Mouse (Mus musculus) macrophage (primary cell): ENCODE measurements around the gene Cdc37l1. TPM values are rescaled to one million over a fixed set of nuclear protein-coding genes. Genes with fewer than 3 reads are reported as not detected.
A peak's percentile ranks its signal among the peaks of the same experiment; 100 is the strongest.

Source experiments
- H3K27ac ChIP-seq: fragments of 350-480 bp; formaldehyde crosslinking; 2 replicates; pipeline ENCODE4 v1.9.0; 2021
- H3K36me3 ChIP-seq: fragments of 350-480 bp; formaldehyde crosslinking; 2 replicates; pipeline ENCODE4 v1.9.0; 2021; ENCODE audit errors: inconsistent target
- H3K4me3 ChIP-seq: fragments of 350-480 bp; formaldehyde crosslinking; 2 replicates; pipeline ENCODE4 v1.9.0; 2021; ENCODE audit errors: inconsistent target
- H3K79me2 ChIP-seq: fragments of 350-480 bp; formaldehyde crosslinking; 2 replicates; pipeline ENCODE4 v1.9.0; 2021; ENCODE audit errors: inconsistent target
- WGBS: methylation state at CpG from one replicate; pipeline ENCODE4 v1.1.7; 2026; ENCODE audit warnings: inconsistent platforms; ENCODE audit not compliant: missing documents; 5-methylcytosine and 5-hydroxymethylcytosine counted together
- polyA plus RNA-seq: library from polyadenylated mRNA; stranded (reverse); fragments of 250-400 nt; gene quantifications from 3 replicates; pipeline ENCODE4 v1.2.4, GENCODE M21; 2018; ENCODE audit warnings: inconsistent platforms

Gene Cdc37l1
- polyA plus RNA-seq, 1 experiment from 2014 or later, result 15.5 TPM

DNA sequence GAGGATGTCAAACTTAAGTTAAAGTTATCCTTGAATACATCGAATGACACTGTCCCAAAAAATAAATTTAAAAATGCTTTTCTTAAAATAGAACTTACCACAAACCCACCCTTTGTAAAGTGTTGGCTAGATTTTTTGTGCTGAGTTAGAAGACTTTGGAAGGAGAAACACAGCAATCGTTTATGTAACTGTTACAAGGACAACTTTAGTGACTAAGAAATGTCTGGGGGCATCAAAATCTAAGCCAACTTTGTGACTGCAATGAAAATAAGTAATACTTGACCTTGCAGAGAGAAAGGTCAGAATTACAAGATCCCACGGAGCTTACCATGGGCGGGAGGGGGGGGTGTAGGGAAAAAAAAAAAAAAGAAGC, 56.8 kb downstream of the Cdc37l1 start:
- peak overlapping the region; percentile 47 for H3K4me3 ChIP-seq
- H3K79me2 ChIP-seq, result peaks cover 8% of the 10 kb centered on the region; the same call in 1 of the 2 replicates
- H3K36me3 ChIP-seq, result no peaks in the 10 kb centered on the region
- 2% methylated on average over 4 of the region's 4 CpGs for WGBS
- no peak overlapping the region for H3K27ac ChIP-seq

GRCm38 (mm10) chr19:29047334-29048170, 57.4 kb downstream of the Cdc37l1 start, which contains the start of gene Ak3:
Gene Ak3, minus strand, starts transcription at chr19:29047961.
- H3K79me2 ChIP-seq, result peaks cover 8% of the 10 kb centered on the region; the same call in 1 of the 2 replicates
- no peaks in the 10 kb centered on the region for H3K36me3 ChIP-seq
- H3K4me3 ChIP-seq, result peak within 1 kb of the TSS; percentile 50
- WGBS, result 1% methylated on average over 68 of the region's 68 CpGs
- no peak within 1 kb of the TSS for H3K27ac ChIP-seq

DNA sequence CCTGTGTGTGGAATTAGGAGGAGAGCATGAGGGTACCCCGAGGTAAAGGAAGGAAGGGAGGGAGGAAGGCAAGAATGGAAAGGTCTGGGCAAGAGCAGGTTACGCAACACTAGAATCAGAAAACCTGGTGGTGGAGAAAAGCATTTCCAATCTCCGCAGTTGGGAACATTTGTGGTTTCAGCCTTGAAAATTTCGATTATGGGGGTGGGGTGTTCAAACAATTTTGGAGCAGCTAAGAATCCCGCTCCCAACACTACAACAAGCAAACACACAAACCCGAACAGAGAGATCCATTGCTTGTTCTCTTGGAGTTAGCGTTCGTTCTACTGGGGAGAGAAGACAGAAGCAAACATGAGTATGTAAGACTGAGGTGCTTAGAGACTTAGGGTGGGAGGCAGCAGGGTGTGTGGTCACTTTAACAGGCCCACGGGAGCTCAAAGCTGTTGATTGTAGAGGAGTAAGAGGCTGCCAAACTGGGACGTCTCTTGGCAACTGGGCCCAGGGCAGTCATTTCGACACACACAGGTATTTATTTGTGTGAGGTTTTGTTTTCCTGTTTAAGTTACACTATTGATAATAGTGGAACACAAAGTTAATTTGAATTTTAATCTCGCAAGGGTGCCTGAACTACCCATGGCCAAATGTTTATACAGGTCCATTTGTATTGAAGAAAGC, 59.4 kb downstream of the Cdc37l1 start:
- WGBS, result 67% methylated on average over 12 of the region's 12 CpGs

DNA sequence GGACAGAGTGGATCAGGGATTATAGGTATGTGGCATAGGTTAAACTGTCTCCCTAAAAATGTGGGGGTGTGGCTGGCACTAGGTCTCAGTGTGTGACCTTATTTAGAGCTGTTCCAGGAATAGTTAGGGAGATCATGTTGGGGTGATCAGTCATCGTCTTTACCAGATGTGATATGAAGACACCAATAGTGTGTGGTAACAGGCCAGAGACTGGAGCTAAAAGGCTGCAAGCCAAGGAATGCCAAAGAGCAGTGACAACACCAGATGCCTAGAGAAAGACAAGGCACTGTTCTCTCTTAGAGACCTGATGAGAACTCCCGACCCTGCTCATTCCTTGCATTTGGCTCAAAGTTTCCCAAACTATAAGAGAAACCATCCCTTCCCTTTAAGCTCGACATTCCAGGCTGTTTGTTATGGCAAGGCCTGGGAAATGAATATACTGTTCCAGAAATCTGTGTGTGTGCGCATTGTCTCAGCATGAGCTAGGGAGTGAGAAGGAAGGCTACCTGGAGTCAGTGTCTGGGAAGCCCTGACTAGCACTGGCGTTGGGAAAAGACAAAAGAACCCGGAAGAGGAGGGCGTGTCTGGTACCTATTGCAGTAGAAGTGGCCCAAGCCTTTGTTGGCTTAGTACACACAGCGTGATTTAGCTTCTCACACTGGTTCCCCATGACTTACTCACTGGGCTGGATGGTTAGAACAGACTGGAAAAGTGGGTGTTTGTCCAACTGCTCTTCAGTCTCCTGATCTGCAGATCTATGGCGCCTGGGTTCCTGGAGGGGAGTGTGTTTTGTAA, 60.2 kb downstream of the Cdc37l1 start:
- Histone ChIP-seq H3K4me3 (no peak overlapping the region), H3K36me3 (no peaks in the 10 kb centered on the region), H3K79me2 (peaks cover 8% of the 10 kb centered on the region; the same call in 1 of the 2 replicates), H3K27ac (no peak overlapping the region)
- 96% methylated on average over 9 of the region's 9 CpGs for WGBS

More for the DNA sequence above, 59.4 kb downstream of the Cdc37l1 start:
- Histone ChIP-seq H3K79me2 (peaks cover 8% of the 10 kb centered on the region; the same call in 1 of the 2 replicates), H3K27ac (no peak overlapping the region), H3K36me3 (no peaks in the 10 kb centered on the region), H3K4me3 (no peak overlapping the region)

DNA sequence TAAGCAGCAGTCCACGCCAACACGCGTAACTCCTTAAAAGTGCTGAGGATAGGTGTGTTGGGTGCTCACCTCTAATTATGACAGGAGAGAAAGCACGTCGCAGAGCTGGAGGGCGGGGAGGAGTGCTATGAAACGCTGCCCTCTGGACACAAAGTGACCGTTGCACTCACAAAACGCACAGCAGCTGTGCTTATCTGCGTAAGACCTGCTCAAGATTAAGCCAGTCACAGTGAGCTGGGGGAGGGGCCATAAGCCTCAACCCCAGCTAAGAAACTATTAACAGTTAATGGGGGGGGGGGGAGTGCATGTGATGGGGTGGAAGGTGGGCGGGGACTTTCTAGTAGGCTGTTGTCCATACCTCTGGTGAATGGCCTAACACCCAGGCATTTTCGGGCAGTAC, 62.6 kb downstream of the Cdc37l1 start:
- Histone ChIP-seq H3K79me2 (no peaks in the 10 kb centered on the region), H3K36me3 (no peaks in the 10 kb centered on the region), H3K4me3 (no peak overlapping the region), H3K27ac (no peak overlapping the region)
- WGBS, result 85% methylated on average over 11 of the region's 12 CpGs

GRCm38 (mm10) chr19:29054594-29054993, 64.4 kb downstream of the Cdc37l1 start:
- Histone ChIP-seq H3K4me3 (no peak overlapping the region), H3K79me2 (no peaks in the 10 kb centered on the region), H3K36me3 (no peaks in the 10 kb centered on the region), H3K27ac (no peak overlapping the region)
- 94% methylated on average over 6 of the region's 6 CpGs for WGBS

GRCm38 (mm10) chr19:29055469-29055868, 65.3 kb downstream of the Cdc37l1 start:
- H3K27ac ChIP-seq, result no peak overlapping the region
- no peak overlapping the region for H3K4me3 ChIP-seq
- no peaks in the 10 kb centered on the region for H3K79me2 ChIP-seq
- 96% methylated on average over 4 of the region's 4 CpGs for WGBS
- no peaks in the 10 kb centered on the region for H3K36me3 ChIP-seq

DNA sequence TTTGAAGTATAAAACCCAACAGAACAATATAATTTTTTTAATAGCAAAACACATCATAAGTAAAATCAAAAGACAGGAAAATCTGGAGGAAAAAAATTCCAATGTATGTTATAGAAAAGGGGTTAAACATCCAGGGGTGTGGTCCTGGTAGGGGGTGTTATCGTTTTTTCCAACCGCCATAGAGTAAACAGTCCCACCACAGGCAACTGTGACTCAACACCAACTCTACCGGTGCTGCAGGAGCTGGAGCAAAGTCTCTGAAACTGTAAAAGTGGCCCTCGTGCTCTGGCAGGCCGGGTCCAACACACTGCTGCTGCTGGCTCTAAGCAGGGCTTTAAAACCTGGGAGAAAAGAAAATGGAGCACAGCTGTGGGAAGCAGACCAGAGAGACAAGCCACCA, 68.6 kb downstream of the Cdc37l1 start:
- Histone ChIP-seq H3K79me2 (no peaks in the 10 kb centered on the region), H3K27ac (no peak overlapping the region), H3K36me3 (no peaks in the 10 kb centered on the region), H3K4me3 (no peak overlapping the region)
- 82% methylated on average over 5 of the region's 5 CpGs for WGBS

- Histone ChIP-seq H3K36me3 (no peaks in the 10 kb centered on the region), H3K27ac (no peak overlapping the region), H3K79me2 (no peaks in the 10 kb centered on the region), H3K4me3 (no peak overlapping the region)
- 100% methylated on average over 2 of the region's 2 CpGs for WGBS
These were observed 69.5 kb downstream of the Cdc37l1 start for GRCm38 (mm10) chr19:29059688-29060087.

- H3K36me3 ChIP-seq, result no peaks in the 10 kb centered on the region
- no peaks in the 10 kb centered on the region for H3K79me2 ChIP-seq
- H3K27ac ChIP-seq, result no peak overlapping the region
- no peak overlapping the region for H3K4me3 ChIP-seq
- 94% methylated on average over 6 of the region's 6 CpGs for WGBS
These were observed 70.1 kb downstream of the Cdc37l1 start for GRCm38 (mm10) chr19:29060299-29060698.

GRCm38 (mm10) chr19:29063009-29063408, 72.9 kb downstream of the Cdc37l1 start:
- H3K36me3 ChIP-seq, result no peaks in the 10 kb centered on the region
- 89% methylated on average over 5 of the region's 5 CpGs for WGBS
- no peak overlapping the region for H3K27ac ChIP-seq

GRCm38 (mm10) chr19:29063577-29064363, 73.6 kb downstream of the Cdc37l1 start:
- no peaks in the 10 kb centered on the region for H3K79me2 ChIP-seq
- no peaks in the 10 kb centered on the region for H3K36me3 ChIP-seq
- peak overlapping the region; percentile 24; the same call in 1 of the 2 replicates for H3K4me3 ChIP-seq
- H3K27ac ChIP-seq, result peak overlapping the region; percentile 57
- 9% methylated on average over 18 of the region's 18 CpGs for WGBS

More at GRCm38 (mm10) chr19:29063009-29063408, 72.9 kb downstream of the Cdc37l1 start:
- Histone ChIP-seq H3K79me2 (no peaks in the 10 kb centered on the region), H3K4me3 (no peak overlapping the region)

- peak overlapping the region; percentile 24; the same call in 1 of the 2 replicates for H3K4me3 ChIP-seq
- H3K79me2 ChIP-seq, result no peaks in the 10 kb centered on the region
- 8% methylated on average over 9 of the region's 9 CpGs for WGBS
- peak overlapping the region; percentile 57 for H3K27ac ChIP-seq
- H3K36me3 ChIP-seq, result no peaks in the 10 kb centered on the region
These were observed 74.4 kb downstream of the Cdc37l1 start for GRCm38 (mm10) chr19:29064451-29065102.
